Mouse (Mus musculus) retina, postnatal 1 day (tissue): ENCODE measurements around the gene Irf1.

Experiments
- DNase-seq: peaks from one replicate; pipeline ENCODE4 v3.0.0-alpha.2; 2012

Gene Irf1

GRCm38 (mm10) chr11:53813001-53813868 is 43.4 kb downstream of the Irf1 start:
- DNase-seq: no peak

GRCm38 (mm10) chr11:53814810-53815209 is 45.0 kb downstream of the Irf1 start:
- no peak for DNase-seq

- no peak for DNase-seq
Measured at GRCm38 (mm10) chr11:53816841-53817375, 47.1 kb downstream of the Irf1 start.

- no peak for DNase-seq
Measured at GRCm38 (mm10) chr11:53818794-53819193, 49.0 kb downstream of the Irf1 start.

- no peak for DNase-seq
Measured at GRCm38 (mm10) chr11:53819511-53819910, 49.7 kb downstream of the Irf1 start.

GRCm38 (mm10) chr11:53820516-53821170 is 50.8 kb downstream of the Irf1 start:
- no peak for DNase-seq

GRCm38 (mm10) chr11:53821230-53821944 is 51.6 kb downstream of the Irf1 start:
- no peak for DNase-seq

- no peak for DNase-seq
Measured at GRCm38 (mm10) chr11:53821945-53822338, 52.1 kb downstream of the Irf1 start.

- no peak for DNase-seq
Measured at GRCm38 (mm10) chr11:53825409-53825808, 55.6 kb downstream of the Irf1 start.
